Mouse (Mus musculus): ENCODE data around the gene Cmtm4. TPM values are rescaled to one million over a fixed set of nuclear protein-coding genes. Genes with fewer than 3 reads are reported as not detected.
"Not testable (repeated sequence)": the region's sequence is repeated elsewhere in the genome, so short reads cannot be mapped to it uniquely, and the experiment has no call there.

Cmtm4 gene
- polyA plus RNA-seq, 1 experiment from 2014 or later, result 2.7 TPM

GRCm38 (mm10) chr8:104321930-104322329, 73.7 kb downstream of the Cmtm4 start, which contains the start of gene Cmtm2b:
Gene Cmtm2b, plus strand, starts transcription at chr8:104322230.
- H3K4me3 ChIP-seq (ENCODE audit: low read depth, low read length); H3K9me3 ChIP-seq (replicated peaks; ENCODE audit: control insufficient read depth, low read length, poor library complexity, severe bottlenecking); H3K27ac ChIP-seq (ENCODE audit: low read length); ATAC-seq; H3K36me3 ChIP-seq (ENCODE audit: control insufficient read depth, insufficient read depth, low read length); H3K4me2 ChIP-seq (ENCODE audit: low read length); H3K27me3 ChIP-seq (ENCODE audit: control insufficient read depth, insufficient read depth, low read depth, low read length); H3K9ac ChIP-seq (ENCODE audit: low read depth, low read length); H3K4me1 ChIP-seq (ENCODE audit: control insufficient read depth, insufficient read depth, low read length): not testable (repeated sequence)
- 91% methylated on average over 12 of the region's 12 CpGs for WGBS

GRCm38 (mm10) chr8:104321267-104321666, 74.3 kb downstream of the Cmtm4 start, which contains the start of gene Gm11020:
Gene Gm11020, plus strand, starts transcription at chr8:104321567.
- H3K4me1 ChIP-seq (ENCODE audit: control insufficient read depth, insufficient read depth, low read length); H3K27me3 ChIP-seq (ENCODE audit: control insufficient read depth, insufficient read depth, low read depth, low read length); ATAC-seq; H3K9ac ChIP-seq (ENCODE audit: low read depth, low read length); H3K9me3 ChIP-seq (replicated peaks; ENCODE audit: control insufficient read depth, low read length, poor library complexity, severe bottlenecking); H3K4me3 ChIP-seq (ENCODE audit: low read depth, low read length); H3K4me2 ChIP-seq (ENCODE audit: low read length); H3K27ac ChIP-seq (ENCODE audit: low read length); H3K36me3 ChIP-seq (ENCODE audit: control insufficient read depth, insufficient read depth, low read length): not testable (repeated sequence)
- 88% methylated on average over 8 of the region's 11 CpGs for WGBS

- H3K4me3 ChIP-seq (ENCODE audit: low read depth, low read length), result no peak overlapping the region
- no peaks in the 10 kb centered on the region for H3K9me3 ChIP-seq (replicated peaks; ENCODE audit: control insufficient read depth, low read length, poor library complexity, severe bottlenecking)
- no peaks in the 10 kb centered on the region for H3K36me3 ChIP-seq (ENCODE audit: control insufficient read depth, insufficient read depth, low read length)
- 78% methylated on average over 4 of the region's 4 CpGs for WGBS
- no peak overlapping the region for H3K9ac ChIP-seq (ENCODE audit: low read depth, low read length)
- H3K4me1 ChIP-seq (ENCODE audit: control insufficient read depth, insufficient read depth, low read length), result no peaks in the 10 kb centered on the region
- no peaks in the 10 kb centered on the region for H3K27me3 ChIP-seq (ENCODE audit: control insufficient read depth, insufficient read depth, low read depth, low read length)
- H3K27ac ChIP-seq (ENCODE audit: low read length), result no peak overlapping the region
- H3K4me2 ChIP-seq (ENCODE audit: low read length), result no peak overlapping the region
- no peak for ATAC-seq
Measured at GRCm38 (mm10) chr8:104313311-104313710, 82.3 kb downstream of the Cmtm4 start.

GRCm38 (mm10) chr8:104312023-104312422, 83.6 kb downstream of the Cmtm4 start:
- not testable (repeated sequence) for H3K27ac ChIP-seq (ENCODE audit: low read length); H3K9me3 ChIP-seq (replicated peaks; ENCODE audit: control insufficient read depth, low read length, poor library complexity, severe bottlenecking); H3K36me3 ChIP-seq (ENCODE audit: control insufficient read depth, insufficient read depth, low read length); H3K4me1 ChIP-seq (ENCODE audit: control insufficient read depth, insufficient read depth, low read length); H3K9ac ChIP-seq (ENCODE audit: low read depth, low read length); H3K27me3 ChIP-seq (ENCODE audit: control insufficient read depth, insufficient read depth, low read depth, low read length); H3K4me3 ChIP-seq (ENCODE audit: low read depth, low read length); H3K4me2 ChIP-seq (ENCODE audit: low read length); ATAC-seq
- WGBS, result 95% methylated on average over 3 of the region's 3 CpGs

GRCm38 (mm10) chr8:104309441-104310155, 86.0 kb downstream of the Cmtm4 start, which contains the start of the genes Gm45711 and Cmtm1:
Gene Gm45711, minus strand, starts transcription at chr8:104310081.
Gene Cmtm1, minus strand, starts transcription at chr8:104310145.
- not testable (repeated sequence) for H3K9me3 ChIP-seq (replicated peaks; ENCODE audit: control insufficient read depth, low read length, poor library complexity, severe bottlenecking); H3K27me3 ChIP-seq (ENCODE audit: control insufficient read depth, insufficient read depth, low read depth, low read length); H3K4me2 ChIP-seq (ENCODE audit: low read length); H3K4me3 ChIP-seq (ENCODE audit: low read depth, low read length); ATAC-seq; H3K4me1 ChIP-seq (ENCODE audit: control insufficient read depth, insufficient read depth, low read length); H3K9ac ChIP-seq (ENCODE audit: low read depth, low read length); H3K27ac ChIP-seq (ENCODE audit: low read length); H3K36me3 ChIP-seq (ENCODE audit: control insufficient read depth, insufficient read depth, low read length)
- WGBS, result 88% methylated on average over 34 of the region's 36 CpGs

GRCm38 (mm10) chr8:104308341-104308740, 87.3 kb downstream of the Cmtm4 start:
- H3K4me2 ChIP-seq (ENCODE audit: low read length); H3K36me3 ChIP-seq (ENCODE audit: control insufficient read depth, insufficient read depth, low read length); H3K9ac ChIP-seq (ENCODE audit: low read depth, low read length); H3K4me3 ChIP-seq (ENCODE audit: low read depth, low read length); H3K4me1 ChIP-seq (ENCODE audit: control insufficient read depth, insufficient read depth, low read length); H3K9me3 ChIP-seq (replicated peaks; ENCODE audit: control insufficient read depth, low read length, poor library complexity, severe bottlenecking); H3K27ac ChIP-seq (ENCODE audit: low read length); ATAC-seq; H3K27me3 ChIP-seq (ENCODE audit: control insufficient read depth, insufficient read depth, low read depth, low read length): not testable (repeated sequence)
- 76% methylated on average over 6 of the region's 6 CpGs for WGBS

- peaks cover 5% of the 10 kb centered on the region for H3K4me1 ChIP-seq (ENCODE audit: control insufficient read depth, insufficient read depth, low read length)
- H3K9me3 ChIP-seq (replicated peaks; ENCODE audit: control insufficient read depth, low read length, poor library complexity, severe bottlenecking), result no peaks in the 10 kb centered on the region
- H3K27ac ChIP-seq (ENCODE audit: low read length), result no peak overlapping the region
- H3K9ac ChIP-seq (ENCODE audit: low read depth, low read length), result no peak overlapping the region
- no peaks in the 10 kb centered on the region for H3K27me3 ChIP-seq (ENCODE audit: control insufficient read depth, insufficient read depth, low read depth, low read length)
- H3K4me2 ChIP-seq (ENCODE audit: low read length), result no peak overlapping the region
- WGBS, result 93% methylated on average over 11 of the region's 11 CpGs
- no peak overlapping the region for H3K4me3 ChIP-seq (ENCODE audit: low read depth, low read length)
- no peak for ATAC-seq
- no peaks in the 10 kb centered on the region for H3K36me3 ChIP-seq (ENCODE audit: control insufficient read depth, insufficient read depth, low read length)
Measured at GRCm38 (mm10) chr8:104304962-104305361, 90.6 kb downstream of the Cmtm4 start.

GRCm38 (mm10) chr8:104302536-104302935, 93.1 kb downstream of the Cmtm4 start:
- H3K27ac ChIP-seq (ENCODE audit: low read length); H3K27me3 ChIP-seq (ENCODE audit: control insufficient read depth, insufficient read depth, low read depth, low read length); H3K9ac ChIP-seq (ENCODE audit: low read depth, low read length); H3K4me1 ChIP-seq (ENCODE audit: control insufficient read depth, insufficient read depth, low read length); H3K4me2 ChIP-seq (ENCODE audit: low read length); ATAC-seq; H3K9me3 ChIP-seq (replicated peaks; ENCODE audit: control insufficient read depth, low read length, poor library complexity, severe bottlenecking); H3K4me3 ChIP-seq (ENCODE audit: low read depth, low read length); H3K36me3 ChIP-seq (ENCODE audit: control insufficient read depth, insufficient read depth, low read length): not testable (repeated sequence)
- 96% methylated on average over 4 of the region's 4 CpGs for WGBS

GRCm38 (mm10) chr8:104301577-104301976, 94.0 kb downstream of the Cmtm4 start:
- not testable (repeated sequence) for H3K9me3 ChIP-seq (replicated peaks; ENCODE audit: control insufficient read depth, low read length, poor library complexity, severe bottlenecking); H3K4me2 ChIP-seq (ENCODE audit: low read length); H3K27me3 ChIP-seq (ENCODE audit: control insufficient read depth, insufficient read depth, low read depth, low read length); H3K9ac ChIP-seq (ENCODE audit: low read depth, low read length); H3K36me3 ChIP-seq (ENCODE audit: control insufficient read depth, insufficient read depth, low read length); H3K27ac ChIP-seq (ENCODE audit: low read length); H3K4me3 ChIP-seq (ENCODE audit: low read depth, low read length); H3K4me1 ChIP-seq (ENCODE audit: control insufficient read depth, insufficient read depth, low read length)
- 0 out of 2 replicates have a peak, but pooled peaks have one; percentile 70 for ATAC-seq
- WGBS, result 2% methylated on average over 3 of the region's 3 CpGs
